Mouse (Mus musculus) gastrocnemius, postnatal 25 days (tissue): ENCODE measurements around the gene Elp4. TPM values are rescaled to one million over a fixed set of nuclear protein-coding genes. Genes with fewer than 3 reads are reported as not detected.

ENCODE experiments used
- total RNA-seq, 2 experiments: library from RNA; stranded (reverse); gene quantifications; 1 replicate in 1 of 2; 2 replicates in 1 of 2; pipeline ENCODE4 v1.2.3; 2021

Elp4 gene
- total RNA-seq, 2 experiments from 2014 or later: 6.8 to 8.7 TPM

Other genes with a start within 250 kb of the Elp4 start
- gene Pax6, start 235.7 kb downstream of the Elp4 start, total RNA-seq: not detected
- gene Immp1l, start 74 bp upstream of the Elp4 start, total RNA-seq: 10 to 100 TPM; 57.5 to 59.2 TPM
- gene Dnajc24, start 99.0 kb upstream of the Elp4 start, total RNA-seq: 1 to 10 TPM; 4.5 to 6.5 TPM